Mouse (Mus musculus): Measurements from ENCODE around the gene B4galnt2.

GRCm38 (mm10) chr11:95911579-95911978, 3.1 kb downstream of the B4galnt2 start:
- TF ChIP-seq MYOD1 (IDR thresholded peaks at IDR 0.05; ENCODE audit: control insufficient read depth in 1 of 3, insufficient read length in 2 of 3, low read depth in 2 of 3) (no peak), POLR2A (IDR thresholded peaks at IDR 0.05; ENCODE audit: insufficient read length, low read depth) (no peak), TCF12 (IDR thresholded peaks at IDR 0.05; ENCODE audit: insufficient read depth, poor library complexity, severe bottlenecking) (no peak), USF1 (IDR thresholded peaks at IDR 0.05; ENCODE audit: low read depth) (no peak), POLR2AphosphoS2 (IDR thresholded peaks at IDR 0.05; ENCODE audit: insufficient read length, low read depth) (no peak), E2F4 (IDR thresholded peaks at IDR 0.05; ENCODE audit: insufficient read depth) (no peak), CEBPB (IDR thresholded peaks at IDR 0.05; ENCODE audit: insufficient read depth, poor library complexity, severe bottlenecking) (no peak), MAX (IDR thresholded peaks at IDR 0.05; ENCODE audit: low read depth) (no peak), SRF (IDR thresholded peaks at IDR 0.05; ENCODE audit: control insufficient read depth, insufficient read length, low read depth) (no peak), REST (IDR thresholded peaks at IDR 0.05; ENCODE audit: insufficient read depth, insufficient read length) (no peak), MYOG (IDR thresholded peaks at IDR 0.05; ENCODE audit: control insufficient read depth in 1 of 3, insufficient read depth in 1 of 3, insufficient read length in 2 of 3, low read depth in 2 of 3) (no peak), TCF3 (IDR thresholded peaks at IDR 0.05; ENCODE audit: insufficient read length, low read depth) (no peak)

Data from myocyte (in vitro differentiated cells).